8 mouse cellular contexts compared by ENCODE assay signal in the genomic region with DNA sequence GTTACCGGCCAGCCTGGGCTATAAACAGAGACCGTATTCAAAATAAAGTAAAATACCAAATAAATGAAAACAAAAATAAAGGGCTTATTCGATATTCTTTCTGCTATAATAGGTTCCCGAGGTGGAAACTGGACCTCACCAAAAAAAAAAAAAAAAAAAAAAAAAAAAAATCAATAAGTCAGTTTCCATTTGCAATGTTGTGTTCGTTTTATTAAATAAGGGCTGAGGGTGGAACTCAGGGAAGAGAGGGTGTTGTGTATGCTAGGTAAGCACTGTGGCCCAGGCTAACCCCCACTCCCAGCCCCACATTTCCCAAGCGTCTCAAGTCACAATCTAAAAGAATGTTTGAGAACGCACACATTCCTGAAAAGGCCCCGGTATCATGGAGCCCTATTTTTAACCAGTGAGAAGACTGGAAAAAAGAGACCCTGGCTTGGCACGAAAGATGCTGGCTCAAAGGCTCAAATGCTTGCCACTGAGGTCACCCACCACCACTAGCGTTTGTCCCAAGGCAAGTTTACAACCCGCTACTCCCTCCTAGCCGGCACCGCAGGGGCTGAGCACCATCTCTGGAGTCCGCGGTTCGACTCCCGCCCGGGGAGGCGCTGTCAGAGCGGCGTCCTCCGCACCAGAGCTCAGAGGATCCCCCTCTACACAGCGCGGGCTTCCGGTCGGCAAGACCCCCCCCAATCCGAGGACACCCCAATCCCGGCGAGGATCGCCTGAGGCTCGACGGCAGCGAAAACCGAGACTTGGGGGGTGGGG. TPM values are rescaled to one million over a fixed set of nuclear protein-coding genes. Genes with fewer than 3 reads are reported as not detected.
DNase-seq lines count a peak whose midpoint lies in the region; ATAC-seq lines count a peak whose summit lies in the region.

No protein-coding gene starts in this region.

- peak; percentile 60 for ATAC-seq in hindbrain, embryonic 13.5 days (ENCODE audit: low FRiP score)
- peak; percentile 37 for ATAC-seq in liver, embryonic 13.5 days (ENCODE audit: low read depth)
- peak; percentile 69 for ATAC-seq in neural tube, embryonic 12.5 days (ENCODE audit: low FRiP score, low read depth)

- H3K9ac ChIP-seq in hindbrain, embryonic 13.5 days = peak overlapping the region; percentile 95
- peak overlapping the region; percentile 91 for H3K9ac ChIP-seq in liver, embryonic 13.5 days
- peak overlapping the region; percentile 85 for H3K9ac ChIP-seq in neural tube, embryonic 12.5 days

- peak overlapping the region; percentile 96 for H3K27ac ChIP-seq in heart, embryonic 10.5 days
- H3K27ac ChIP-seq in embryonic facial prominence, embryonic 10.5 days (replicated peaks) = peak overlapping the region; percentile 93
- H3K27ac ChIP-seq in hindbrain, embryonic 13.5 days = peak overlapping the region; percentile 88
- H3K27ac ChIP-seq in liver, embryonic 13.5 days = peak overlapping the region; percentile 69
- no peak overlapping the region for H3K27ac ChIP-seq in neural tube, embryonic 12.5 days

- DNase-seq in heart, embryonic 10.5 days (ENCODE audit: low spot score) = no peak
- DNase-seq in heart, adult 8-10 months (ENCODE audit: low spot score) = no peak
- peak; percentile 45 for DNase-seq in Muller cell, postnatal 12 days (ENCODE audit: inconsistent ontology term)
- peak; percentile 59 for DNase-seq in embryonic facial prominence, embryonic 10.5 days (ENCODE audit: low spot score)
- DNase-seq in liver, embryonic 13.5 days = peak; percentile 27
- DNase-seq in frontal cortex, postnatal 14 days (ENCODE audit: low spot score in 2 of 2) = no peak

- H3K27me3 ChIP-seq in heart, embryonic 10.5 days (ENCODE audit: insufficient read depth, poor library complexity, severe bottlenecking) = no peaks in the 10 kb centered on the region
- H3K27me3 ChIP-seq in embryonic facial prominence, embryonic 10.5 days (replicated peaks; ENCODE audit: low read depth, poor library complexity, severe bottlenecking) = no peaks in the 10 kb centered on the region
- H3K27me3 ChIP-seq in hindbrain, embryonic 13.5 days = no peaks in the 10 kb centered on the region
- no peaks in the 10 kb centered on the region for H3K27me3 ChIP-seq in liver, embryonic 13.5 days
- H3K27me3 ChIP-seq in neural tube, embryonic 12.5 days (replicated peaks) = no peaks in the 10 kb centered on the region

- WGBS in heart, embryonic 10.5 days = 11% methylated on average over 34 of the region's 34 CpGs
- WGBS in embryonic facial prominence, embryonic 10.5 days = 12% methylated on average over 34 of the region's 34 CpGs
- WGBS in hindbrain, embryonic 13.5 days = 10% methylated on average over 34 of the region's 34 CpGs
- WGBS in liver, embryonic 13.5 days (ENCODE audit: insufficient replicate concordance) = 9% methylated on average over 34 of the region's 34 CpGs
- WGBS in neural tube, embryonic 12.5 days = 11% methylated on average over 34 of the region's 34 CpGs

- peaks cover 41% of the 10 kb centered on the region for H3K36me3 ChIP-seq in heart, embryonic 10.5 days
- peaks cover 43% of the 10 kb centered on the region for H3K36me3 ChIP-seq in embryonic facial prominence, embryonic 10.5 days (replicated peaks)
- H3K36me3 ChIP-seq in hindbrain, embryonic 13.5 days = peaks cover 36% of the 10 kb centered on the region
- peaks cover 40% of the 10 kb centered on the region for H3K36me3 ChIP-seq in liver, embryonic 13.5 days
- H3K36me3 ChIP-seq in neural tube, embryonic 12.5 days = peaks cover 32% of the 10 kb centered on the region

- H3K9me3 ChIP-seq in heart, embryonic 10.5 days = no peaks in the 10 kb centered on the region
- H3K9me3 ChIP-seq in embryonic facial prominence, embryonic 10.5 days = no peaks in the 10 kb centered on the region
- no peaks in the 10 kb centered on the region for H3K9me3 ChIP-seq in hindbrain, embryonic 13.5 days
- no peaks in the 10 kb centered on the region for H3K9me3 ChIP-seq in liver, embryonic 13.5 days (replicated peaks)
- 0 out of 2 replicates have a peak, but pooled peaks cover 5% of the 10 kb centered on the region for H3K9me3 ChIP-seq in neural tube, embryonic 12.5 days

- H3K4me1 ChIP-seq in heart, embryonic 10.5 days = peaks cover 6% of the 10 kb centered on the region; the same call in 1 of the 2 replicates
- peaks cover 7% of the 10 kb centered on the region; the same call in 1 of the 2 replicates for H3K4me1 ChIP-seq in embryonic facial prominence, embryonic 10.5 days
- peaks cover 13% of the 10 kb centered on the region for H3K4me1 ChIP-seq in hindbrain, embryonic 13.5 days (replicated peaks)
- H3K4me1 ChIP-seq in liver, embryonic 13.5 days (replicated peaks) = peaks cover 34% of the 10 kb centered on the region
- no peaks in the 10 kb centered on the region for H3K4me1 ChIP-seq in neural tube, embryonic 12.5 days

- H3K4me3 ChIP-seq in heart, embryonic 10.5 days = peak overlapping the region; percentile 97
- peak overlapping the region; percentile 99 for H3K4me3 ChIP-seq in embryonic facial prominence, embryonic 10.5 days
- H3K4me3 ChIP-seq in hindbrain, embryonic 13.5 days = peak overlapping the region; percentile 95
- H3K4me3 ChIP-seq in liver, embryonic 13.5 days (replicated peaks) = peak overlapping the region; percentile 93
- peak overlapping the region; percentile 95 for H3K4me3 ChIP-seq in neural tube, embryonic 12.5 days

- H3K4me2 ChIP-seq in hindbrain, embryonic 13.5 days = peak overlapping the region; percentile 78
- peak overlapping the region; percentile 87 for H3K4me2 ChIP-seq in liver, embryonic 13.5 days
- H3K4me2 ChIP-seq in neural tube, embryonic 12.5 days (replicated peaks) = peak overlapping the region; percentile 78

RNA-seq across cellular contexts. Expression of gene Pdcd5, which starts 0.8 kb away (rescaled TPM):
- 321 and 332 TPM in 2 replicates for polyA plus RNA-seq in heart, embryonic 10.5 days (2016; fragmentation: Nextera tagmentation; extraction: Ambion mirVana)
- total RNA-seq in heart, adult 8-10 months (2022) = 100 to 1,000 TPM in 1 of 4 experiments, 10 to 100 TPM in 3; 67.2 to 104 (median 89.7) TPM
- 313 and 320 TPM in 2 replicates for polyA plus RNA-seq in embryonic facial prominence, embryonic 10.5 days (2016; fragmentation: Nextera tagmentation; extraction: Ambion mirVana)
- polyA plus RNA-seq in hindbrain, embryonic 13.5 days (2015; fragmentation: Nextera tagmentation; extraction: Ambion mirVana) = 245 and 251 TPM in 2 replicates
- polyA plus RNA-seq in liver, embryonic 13.5 days (2015; fragmentation: Nextera tagmentation; extraction: Ambion mirVana) = 167 and 169 TPM in 2 replicates
- polyA plus RNA-seq in neural tube, embryonic 12.5 days (2016; fragmentation: Nextera tagmentation; extraction: Ambion mirVana) = 267 and 276 TPM in 2 replicates

Comparison
In these comparisons a context has a peak if more than half of its experiments do, and no peak if none do; other contexts are left out.
1. DNase-seq: peak in Muller cell, postnatal 12 days (single experiment), embryonic facial prominence, embryonic 10.5 days (single experiment) and liver, embryonic 13.5 days (single experiment); none in heart, embryonic 10.5 days (single experiment), heart, adult 8-10 months (single experiment) and frontal cortex, postnatal 14 days (0 of 2).
2. Peak in every context shown above with its lines, with median percentiles within 50 percentile points of each other: H3K4me3 ChIP-seq, ATAC-seq, H3K4me2 ChIP-seq and H3K9ac ChIP-seq.